Mouse (Mus musculus) G1E (cell line): ENCODE data around the gene Tacc2.

Source experiments
- CTCF ChIP-seq: IDR thresholded peaks from 2 replicates; pipeline ENCODE4 v1.5.1; 2012; ENCODE audit warnings: low read depth, low read length, inconsistent platforms, mixed read lengths
- POLR2AphosphoS5 ChIP-seq: IDR thresholded peaks from 2 replicates; pipeline ENCODE4 v1.6.1; 2012; ENCODE audit warnings: low read depth, low read length, inconsistent platforms; ENCODE audit not compliant: insufficient replicate concordance
- TAL1 ChIP-seq: conservative IDR thresholded peaks from 2 replicates; pipeline ENCODE4 v1.6.1; 2012; ENCODE audit warnings: low read depth, low read length, inconsistent platforms, mixed read lengths

GRCm38 (mm10) chr7:130602804-130603203, 25.6 kb downstream of the Tacc2 start:
- TF ChIP-seq CTCF (no peak), TAL1 (no peak), POLR2AphosphoS5 (no peak)
